Mouse (Mus musculus) stomach, postnatal 0 days (tissue): ENCODE results near the gene Zfp652.

ENCODE experiments used
- CTCF ChIP-seq: IDR thresholded peaks from 2 replicates; pipeline ENCODE4 v1.5.1; 2016; ENCODE audit warnings: antibody characterized with exemption, low read depth, mild to moderate bottlenecking, moderate library complexity
- EP300 ChIP-seq: optimal IDR thresholded peaks from 2 replicates; pipeline ENCODE3; 2016; ENCODE audit warnings: antibody characterized with exemption

DNA sequence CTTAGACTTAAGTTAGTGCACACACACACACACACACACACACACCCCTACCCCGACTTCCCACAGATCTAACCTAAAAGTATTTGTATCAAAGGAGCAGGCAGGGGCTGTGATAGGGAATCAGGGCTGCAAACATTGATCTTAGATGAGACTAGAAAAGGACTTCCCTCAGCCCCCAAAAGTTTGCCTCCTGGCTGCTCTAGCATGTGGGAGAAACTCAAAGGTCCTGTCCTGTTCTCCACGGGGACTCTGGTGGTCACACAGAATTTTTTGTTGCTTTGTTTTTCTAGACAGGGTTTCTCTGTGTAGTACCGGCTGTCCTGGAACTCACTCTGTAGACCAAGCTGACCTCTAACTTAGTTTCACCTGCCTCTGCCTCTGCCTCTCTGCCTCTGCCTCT lies 113.2 kb downstream of the Zfp652 start:
- TF ChIP-seq CTCF, result no peak
- no peak for TF ChIP-seq EP300
